Mouse (Mus musculus) right cerebral cortex, postnatal 14 days (tissue): Measurements from ENCODE around the gene Cdkl2.

Source experiments
- DNase-seq: peaks from one replicate; pipeline ENCODE4 v3.0.0; 2022

Cdkl2 gene

DNA sequence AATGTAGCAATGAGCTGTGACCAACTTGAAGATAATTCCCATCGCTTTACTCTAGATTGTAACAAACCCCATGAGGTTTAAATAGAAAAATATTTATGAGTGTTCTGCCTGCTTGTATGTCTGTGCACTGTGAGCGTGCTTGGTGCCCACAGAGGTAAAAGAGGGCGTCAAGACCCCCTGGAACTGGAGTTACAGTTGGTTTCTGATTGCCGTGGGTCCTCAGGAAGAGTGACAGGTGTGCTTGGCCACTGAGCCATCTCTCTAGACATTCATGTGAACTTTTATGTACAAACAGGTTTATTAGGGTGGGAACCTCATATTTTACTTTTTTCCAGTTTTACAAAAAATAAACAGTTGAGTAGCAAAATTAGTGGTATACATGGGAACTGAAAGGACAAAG lies at the start of gene Cdkl2:
Gene Cdkl2 (minus strand): TSS at position 101 of the 400 bp plus-strand sequence.
- DNase-seq: no peak

DNA sequence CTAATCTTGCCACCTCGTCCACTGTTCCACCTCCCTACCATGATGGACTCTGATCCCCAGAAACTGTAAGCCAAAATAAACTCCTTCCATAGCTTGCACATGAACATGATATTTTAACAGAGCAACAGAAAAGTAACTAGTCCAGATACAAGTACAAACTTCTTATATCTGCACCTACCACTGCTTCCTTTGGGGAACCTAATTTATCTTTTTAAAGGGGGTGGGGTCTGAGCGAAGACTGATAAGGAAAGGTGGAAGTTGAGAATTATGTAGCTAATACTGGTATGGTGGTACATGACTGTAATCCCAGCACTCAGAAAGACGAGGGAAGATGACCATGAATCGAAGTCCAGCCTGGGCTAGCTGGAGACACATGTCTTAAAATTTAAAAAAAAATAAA lies 43.8 kb upstream of the Cdkl2 start:
- DNase-seq: no peak

DNA sequence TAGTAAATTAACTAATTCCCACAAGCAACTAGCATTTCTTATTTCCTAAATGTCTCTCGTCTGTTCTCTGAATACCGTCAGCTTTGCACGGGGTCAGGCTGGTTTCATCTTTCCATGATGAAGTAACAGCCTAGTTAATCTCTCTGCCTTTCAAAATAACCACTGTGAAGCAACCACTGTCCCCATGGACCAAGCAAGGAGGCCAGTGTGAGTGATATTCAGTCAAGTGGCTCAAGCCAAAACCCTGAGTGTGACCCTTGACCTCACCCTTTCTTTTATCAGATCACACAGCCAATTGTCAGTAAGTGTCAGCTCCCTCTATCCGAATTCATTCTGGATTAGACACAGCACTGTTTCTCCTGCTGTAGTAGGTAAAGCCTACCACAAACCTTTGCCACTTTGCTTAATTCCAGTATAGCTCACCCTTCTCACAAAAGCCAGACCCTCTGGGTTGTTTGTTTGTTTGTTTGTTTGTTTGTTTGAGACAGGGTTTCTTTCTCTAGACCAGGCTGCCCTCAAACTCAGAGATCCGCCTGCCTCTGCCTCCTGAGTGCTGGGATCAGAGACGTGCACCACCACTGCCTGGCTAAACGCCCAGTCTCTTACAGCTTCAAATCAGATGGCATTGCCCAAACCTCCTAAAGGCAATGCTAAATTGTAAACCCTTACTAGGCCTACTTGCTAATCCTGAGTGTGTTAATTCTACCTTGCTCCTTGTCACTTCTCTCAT lies 42.3 kb upstream of the Cdkl2 start:
- no peak for DNase-seq

DNA sequence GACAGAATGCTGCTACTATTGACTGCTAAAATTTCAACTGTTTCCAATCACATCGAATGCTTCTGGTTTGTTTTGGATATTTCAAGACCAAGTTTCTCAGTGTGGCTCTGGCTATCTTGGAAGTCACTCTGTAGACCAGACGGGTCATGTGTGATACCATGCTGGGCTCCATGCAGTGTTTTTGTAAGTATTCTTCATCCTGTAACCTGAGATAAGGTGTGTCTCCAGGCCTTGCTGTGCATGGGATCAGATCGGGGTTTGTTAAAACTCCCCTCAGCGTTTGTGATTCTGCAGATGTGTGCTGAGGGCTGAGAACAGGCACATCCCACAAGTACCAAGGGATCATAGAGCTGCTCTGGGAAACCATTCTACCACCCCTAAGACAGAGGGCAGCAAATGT lies 41.6 kb upstream of the Cdkl2 start:
- no peak for DNase-seq

DNA sequence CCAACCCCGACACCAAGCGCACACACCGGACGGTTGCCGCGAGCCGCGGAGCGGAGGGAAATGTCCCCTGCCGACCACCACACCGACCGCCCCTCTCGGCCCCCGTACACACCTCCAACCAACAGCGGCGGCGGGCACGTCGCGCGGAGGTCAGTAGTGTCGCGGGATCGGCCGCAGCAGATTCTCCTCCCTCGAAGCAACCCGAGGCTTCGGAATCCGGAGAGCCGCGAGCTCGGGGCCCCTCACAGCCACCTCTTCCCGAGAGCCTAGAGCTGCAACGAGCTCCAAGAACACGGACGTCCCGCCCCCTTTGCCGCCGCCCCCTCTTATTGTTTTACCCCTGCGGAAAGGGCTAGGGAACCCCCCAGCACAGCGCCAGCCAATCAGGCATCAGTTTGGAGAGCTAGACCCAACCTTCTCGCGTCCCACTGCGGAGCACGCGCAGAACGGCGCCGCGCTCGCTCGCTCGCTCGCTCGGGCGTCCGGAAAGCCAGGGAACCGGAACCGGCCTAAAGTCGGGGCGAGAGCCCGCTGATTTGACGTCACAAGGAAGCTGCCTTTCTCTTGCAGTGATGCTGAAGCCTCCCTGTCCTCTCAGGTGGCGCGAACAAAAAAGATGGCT lies 39.8 kb upstream of the Cdkl2 start, which contains the start of gene G3bp2:
Gene G3bp2 (minus strand): TSS at position 303 of the 622 bp plus-strand sequence.
- DNase-seq: peak; percentile 95

DNA sequence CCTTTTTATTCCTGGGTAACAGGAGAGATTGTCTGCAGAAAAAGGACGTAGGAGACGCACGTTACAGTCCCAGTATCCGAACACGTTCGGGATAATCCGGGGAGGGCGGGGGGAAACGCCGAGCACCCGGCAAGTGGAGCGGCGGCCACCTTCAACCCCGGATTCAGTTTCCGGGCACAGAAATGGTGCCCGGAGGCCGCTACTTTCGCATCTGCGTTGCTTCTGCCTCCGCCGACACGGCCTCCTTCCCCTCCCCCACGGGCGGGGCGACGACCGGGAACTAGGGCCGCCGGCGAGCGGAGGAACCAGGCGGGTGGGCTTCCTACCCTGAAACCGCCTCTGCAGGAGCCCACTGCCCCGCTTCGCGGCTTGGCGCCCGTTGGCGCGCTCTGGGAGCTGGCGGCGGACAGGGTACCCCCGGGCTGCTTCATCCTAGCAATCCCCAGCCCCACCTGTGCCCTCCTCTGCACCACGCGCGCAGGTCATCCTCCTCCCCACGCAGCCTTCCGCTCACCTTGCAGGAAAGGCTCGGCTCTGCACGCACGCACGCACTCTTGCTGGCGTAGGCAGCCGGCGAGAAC lies 39.2 kb upstream of the Cdkl2 start:
- peak; percentile 72 for DNase-seq

DNA sequence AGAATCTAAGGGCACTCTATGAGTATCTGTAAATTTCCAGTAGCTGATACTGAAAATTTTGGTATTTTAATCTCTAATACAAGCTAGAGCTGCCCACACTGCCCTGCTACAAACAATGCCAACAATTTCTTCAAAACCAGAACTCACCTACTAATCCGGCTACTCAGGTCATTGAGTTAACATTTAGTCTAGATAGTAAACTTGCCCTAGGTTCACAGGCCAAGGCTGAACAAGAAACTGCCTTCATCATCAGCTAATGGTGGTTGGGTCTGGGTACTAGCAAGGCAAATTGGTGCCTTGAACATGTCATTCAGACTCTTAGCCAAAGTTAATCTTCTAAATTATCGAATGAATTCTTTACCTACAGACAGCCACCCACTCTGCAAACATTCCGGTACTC lies 37.6 kb upstream of the Cdkl2 start:
- no peak for DNase-seq

DNA sequence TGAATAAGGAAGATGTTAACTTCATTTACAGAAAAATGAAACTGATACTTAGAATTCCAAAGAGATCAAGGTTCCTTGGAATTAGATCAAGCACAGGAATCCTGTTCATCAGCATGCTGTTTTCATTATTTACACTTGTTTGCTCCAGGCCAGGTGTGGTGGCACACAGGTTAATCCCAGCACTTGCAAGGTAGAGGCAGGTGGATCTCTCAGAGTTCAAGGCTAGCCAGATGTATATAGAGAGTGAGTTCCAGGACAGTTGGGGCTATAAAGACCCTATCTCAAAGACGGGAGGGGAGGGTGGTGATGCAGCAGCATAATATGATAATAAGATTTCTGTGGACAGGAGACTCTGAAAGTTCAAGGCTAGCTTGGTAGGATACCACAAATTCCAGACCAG lies 36.7 kb upstream of the Cdkl2 start:
- DNase-seq: no peak

DNA sequence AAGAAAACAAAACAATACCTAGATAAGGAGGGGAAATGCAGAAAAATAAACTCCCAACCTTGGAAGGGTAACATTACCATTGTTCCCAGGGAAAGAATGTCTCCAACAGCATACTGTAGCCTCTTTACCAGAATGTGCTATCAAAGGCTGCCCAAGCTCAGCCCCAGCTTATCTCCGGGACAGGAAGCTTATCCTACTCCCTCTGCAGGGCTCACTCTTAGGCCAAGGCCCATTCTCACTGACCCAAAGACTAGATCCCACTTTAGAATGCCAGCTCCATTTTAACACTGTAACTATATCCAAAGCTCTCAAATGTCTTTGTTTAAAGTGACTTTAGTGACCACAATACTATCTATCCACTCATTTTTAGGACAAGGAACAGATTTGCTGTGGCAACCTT lies 35.6 kb upstream of the Cdkl2 start:
- DNase-seq: no peak

DNA sequence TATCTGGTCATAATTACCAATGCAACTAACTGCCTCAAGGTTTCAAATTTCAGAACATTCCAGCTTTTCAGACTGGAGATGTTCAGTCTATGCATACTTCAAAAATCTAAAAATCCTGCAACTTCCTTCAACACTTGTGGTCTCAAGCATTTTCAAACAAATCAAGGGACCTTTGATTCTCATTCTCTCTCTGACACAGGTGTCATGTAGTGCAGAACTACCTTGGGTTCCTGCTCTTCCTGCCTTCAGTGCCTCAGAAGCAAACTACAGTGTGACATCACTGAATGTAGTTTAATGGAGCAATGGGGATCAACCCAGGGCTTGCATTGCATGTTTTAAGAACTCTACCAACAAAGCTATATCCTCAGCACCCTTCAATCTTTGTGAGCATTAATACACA lies 35.1 kb upstream of the Cdkl2 start:
- DNase-seq: no peak

DNA sequence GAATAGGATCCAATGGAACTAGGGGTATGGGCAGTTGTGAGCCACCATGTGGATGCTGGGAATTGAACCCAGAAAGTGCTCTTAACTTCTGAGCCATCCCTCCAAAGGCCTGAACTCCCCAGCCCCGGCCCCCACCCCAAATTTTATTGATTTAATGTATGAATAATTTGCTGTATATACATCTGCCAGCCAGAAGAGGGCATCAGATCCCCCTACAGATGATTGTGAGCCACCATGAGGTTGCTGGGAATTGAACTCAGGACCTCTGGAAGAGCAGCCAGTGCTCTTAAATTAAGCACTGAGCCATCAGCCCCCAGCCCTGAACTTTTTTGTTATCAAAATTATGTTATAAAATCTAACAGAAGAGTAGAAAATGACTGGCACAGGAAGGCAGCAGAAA lies 32.6 kb upstream of the Cdkl2 start:
- no peak for DNase-seq

DNA sequence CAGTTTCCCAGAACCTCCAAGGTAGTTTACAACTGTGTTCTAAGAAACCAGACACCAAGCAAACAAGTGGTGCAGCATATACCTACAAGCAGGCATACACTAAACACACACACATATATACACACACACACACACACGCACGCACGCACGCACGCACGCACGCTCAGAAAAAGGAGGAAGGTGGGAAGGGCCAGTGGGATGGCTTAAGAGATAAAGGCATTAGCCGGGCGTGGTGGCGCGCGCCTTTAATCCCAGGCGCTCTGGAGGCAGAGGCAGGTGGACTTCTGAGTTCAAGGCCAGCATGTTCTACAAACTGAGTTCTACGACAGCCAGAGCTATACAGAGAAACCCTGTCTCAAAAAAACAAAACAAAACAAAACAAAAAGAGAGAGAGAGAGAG lies 30.4 kb upstream of the Cdkl2 start:
- DNase-seq: no peak

DNA sequence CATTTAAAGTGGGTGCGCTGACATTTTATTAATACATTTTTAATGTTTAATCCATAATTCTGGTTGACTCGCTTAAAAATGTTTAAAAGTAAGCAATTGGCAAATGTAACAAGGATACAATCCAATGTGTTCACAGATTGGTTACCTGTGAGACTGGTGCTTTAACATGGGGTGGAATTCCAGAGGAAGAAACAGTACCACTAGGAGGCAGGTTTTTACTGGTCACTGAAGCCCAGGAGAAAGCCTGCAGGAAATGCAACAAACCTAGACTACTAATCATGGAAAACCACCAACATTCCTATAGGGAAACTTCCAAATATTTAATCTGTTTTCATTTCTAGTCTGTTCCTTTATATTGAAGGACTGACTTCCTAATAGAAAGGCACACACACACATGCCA lies 19.5 kb upstream of the Cdkl2 start:
- DNase-seq: no peak

DNA sequence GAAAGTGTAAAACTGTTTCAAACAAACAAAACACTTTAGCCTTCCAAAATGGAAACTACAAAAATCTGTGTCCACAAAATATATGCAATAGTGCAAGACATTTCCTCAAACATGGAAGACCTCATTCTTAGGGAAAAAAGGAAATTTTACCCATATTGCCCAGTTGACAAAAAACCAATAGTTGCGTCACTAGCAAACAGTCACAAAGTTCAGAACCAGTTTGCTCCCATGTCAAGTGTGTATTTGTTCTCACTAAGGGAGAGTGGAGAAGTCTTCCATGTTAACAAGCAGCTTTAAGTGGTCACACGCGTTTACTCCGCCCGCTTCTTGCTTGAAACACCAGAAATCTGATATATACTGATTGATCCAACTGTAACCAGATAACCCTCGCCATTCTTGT lies 9.2 kb upstream of the Cdkl2 start:
- no peak for DNase-seq

DNA sequence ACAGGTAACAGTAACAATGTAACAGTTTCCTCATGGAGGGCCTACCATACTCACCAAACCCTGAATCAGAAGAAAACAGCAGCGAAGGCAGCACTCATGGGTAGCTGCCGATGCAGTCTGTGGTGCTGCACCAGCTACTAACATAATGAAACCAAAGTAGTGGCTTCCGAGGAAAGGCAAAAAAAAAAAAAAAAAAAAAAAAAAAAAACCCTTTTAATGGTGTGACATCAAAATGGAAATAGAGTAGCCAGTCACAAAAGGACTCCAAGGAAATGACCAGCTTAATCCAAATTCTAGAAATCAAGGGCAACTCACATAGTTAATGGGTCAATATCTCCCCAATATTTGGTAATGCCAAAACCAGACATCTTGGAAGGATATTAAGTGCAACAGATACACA lies 6.7 kb upstream of the Cdkl2 start:
- no peak for DNase-seq

DNA sequence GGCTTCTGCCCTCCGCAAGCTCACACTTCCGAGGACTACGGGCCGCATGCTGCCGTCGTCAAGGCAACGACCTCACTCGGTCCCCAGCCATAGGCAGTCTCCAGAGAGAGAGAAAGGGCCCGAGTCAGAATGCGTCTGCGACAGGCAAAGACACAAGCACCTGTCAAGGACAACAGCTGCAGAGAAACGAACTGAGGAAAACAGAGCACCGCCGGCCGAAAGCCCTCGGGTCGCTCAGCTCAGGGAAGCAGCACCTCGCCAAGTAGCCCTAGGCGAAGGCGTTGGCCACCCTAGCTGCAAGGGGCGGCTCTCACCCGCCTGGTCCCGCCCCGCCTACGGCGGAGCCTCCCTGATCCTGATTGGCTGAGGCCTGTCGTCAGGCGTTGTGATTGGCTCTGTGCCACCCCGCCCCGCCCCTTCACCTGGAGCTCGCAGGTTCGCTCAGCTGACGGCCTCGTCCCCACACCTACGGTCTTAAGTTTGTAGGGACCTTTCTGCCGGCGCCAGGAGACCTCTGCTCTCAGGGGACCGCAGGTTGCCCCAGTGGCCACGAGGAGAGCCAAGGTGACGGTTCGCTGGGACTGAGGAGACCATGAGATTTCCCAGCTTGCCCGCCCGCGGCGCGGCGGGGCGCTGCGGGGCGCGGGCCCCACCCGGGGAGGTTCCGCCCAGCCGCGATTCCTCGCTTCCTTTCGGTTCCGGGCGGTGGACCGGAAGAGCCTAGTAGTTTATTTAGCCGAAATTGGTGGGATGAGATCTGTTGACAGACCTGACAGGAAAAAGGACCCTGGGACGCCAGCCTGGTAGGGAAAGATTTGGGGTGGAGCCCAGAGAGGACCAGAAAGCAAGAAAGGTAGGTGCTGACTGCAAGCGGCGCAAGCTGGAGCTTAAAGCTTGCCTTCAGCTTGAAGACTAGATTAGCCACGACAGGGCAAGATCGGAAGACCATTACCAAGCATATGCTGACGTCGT lies 1.0 kb downstream of the Cdkl2 start:
- DNase-seq: peak; percentile 96

DNA sequence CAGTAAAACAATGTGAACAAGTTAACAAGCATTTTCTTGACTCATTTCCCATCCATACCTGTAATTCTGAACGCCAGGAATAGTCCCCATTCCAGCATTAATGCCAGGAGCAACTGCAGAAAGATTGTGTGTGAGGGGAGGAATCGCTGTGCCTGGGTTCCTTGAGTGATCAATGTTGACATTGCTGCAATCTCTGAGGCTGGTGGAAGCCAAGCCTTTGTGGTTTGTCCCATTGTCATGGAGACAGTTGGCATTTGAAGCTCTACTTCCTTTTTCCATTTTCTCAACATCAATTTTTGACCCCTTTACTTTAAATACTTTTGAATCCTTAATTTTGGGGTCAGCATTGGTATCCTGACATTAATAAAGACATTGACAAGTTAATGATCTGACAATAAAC lies 23.7 kb downstream of the Cdkl2 start:
- DNase-seq: no peak

DNA sequence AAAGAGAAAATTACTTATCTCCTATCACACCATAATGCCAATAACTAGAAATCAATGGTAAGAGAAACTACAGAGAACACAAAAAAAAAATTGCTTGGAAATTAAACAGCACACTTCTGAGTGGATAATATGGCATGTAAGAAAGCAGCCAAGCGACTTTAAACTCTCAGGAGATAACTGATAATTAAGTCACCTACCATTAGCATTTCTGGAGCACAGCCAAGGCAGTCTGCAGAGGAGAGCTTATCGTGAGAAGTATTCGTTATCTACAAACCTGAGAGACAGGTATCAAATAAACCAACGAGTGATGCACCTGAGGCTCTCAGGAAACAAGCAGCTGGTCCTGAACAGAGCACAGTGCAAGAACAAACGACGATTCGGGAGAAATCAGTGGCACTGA lies 31.9 kb downstream of the Cdkl2 start:
- no peak for DNase-seq

DNA sequence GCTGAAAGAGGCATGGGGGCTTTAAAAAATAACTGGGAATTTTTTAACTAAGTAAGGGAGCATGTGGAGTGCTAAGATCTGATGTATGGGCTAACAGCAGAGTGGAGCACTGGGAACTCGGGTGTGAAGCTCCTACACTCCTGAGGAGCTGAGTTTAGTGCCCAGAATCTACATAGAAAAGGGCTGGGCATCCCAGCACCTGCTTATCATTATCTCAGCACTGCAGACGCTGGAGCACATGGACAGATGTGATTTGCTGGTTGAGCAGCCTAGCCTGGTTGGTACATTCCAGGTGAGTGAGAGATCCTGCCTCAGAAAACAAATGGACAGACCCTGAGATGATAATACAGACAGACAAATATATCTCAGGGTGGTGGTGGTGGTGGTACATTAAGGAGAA lies 33.9 kb downstream of the Cdkl2 start:
- DNase-seq: no peak

DNA sequence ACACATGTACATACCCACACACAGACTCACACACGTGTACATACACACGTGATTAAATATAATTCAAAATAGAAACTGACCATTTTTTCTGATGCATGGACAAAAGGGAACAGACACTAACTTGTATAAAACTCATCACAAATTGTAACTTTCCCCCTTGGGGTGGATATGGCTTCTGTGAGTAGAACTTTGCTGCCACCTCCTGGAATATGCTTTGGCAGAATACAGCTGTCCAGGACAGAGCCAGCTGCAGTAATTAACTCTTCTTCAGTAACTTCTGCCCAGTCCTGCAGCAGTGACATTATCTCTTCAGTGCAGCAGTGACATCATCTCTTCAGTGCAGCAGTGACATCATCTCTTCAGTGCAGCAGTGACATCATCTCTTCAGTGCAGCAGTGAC lies 40.7 kb downstream of the Cdkl2 start:
- DNase-seq: no peak

DNA sequence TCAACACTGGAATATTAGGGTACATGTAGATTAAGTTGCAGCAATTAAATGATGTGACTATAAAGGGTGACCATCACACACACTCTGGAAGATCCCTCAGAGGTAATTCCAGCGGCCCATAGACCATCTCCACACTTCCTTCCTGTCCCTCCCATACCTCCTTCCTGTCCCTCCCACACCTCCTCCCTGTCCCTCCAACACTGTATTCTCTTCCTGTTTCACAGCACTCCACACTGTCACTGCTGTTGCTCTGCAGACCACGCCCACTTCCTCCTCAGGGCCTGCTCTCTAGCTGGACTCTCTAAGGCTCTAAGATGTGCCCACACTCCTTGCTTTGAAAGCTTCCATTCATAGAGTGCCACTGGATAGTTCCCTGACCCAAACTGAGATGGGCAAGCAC lies 42.9 kb downstream of the Cdkl2 start:
- no peak for DNase-seq

DNA sequence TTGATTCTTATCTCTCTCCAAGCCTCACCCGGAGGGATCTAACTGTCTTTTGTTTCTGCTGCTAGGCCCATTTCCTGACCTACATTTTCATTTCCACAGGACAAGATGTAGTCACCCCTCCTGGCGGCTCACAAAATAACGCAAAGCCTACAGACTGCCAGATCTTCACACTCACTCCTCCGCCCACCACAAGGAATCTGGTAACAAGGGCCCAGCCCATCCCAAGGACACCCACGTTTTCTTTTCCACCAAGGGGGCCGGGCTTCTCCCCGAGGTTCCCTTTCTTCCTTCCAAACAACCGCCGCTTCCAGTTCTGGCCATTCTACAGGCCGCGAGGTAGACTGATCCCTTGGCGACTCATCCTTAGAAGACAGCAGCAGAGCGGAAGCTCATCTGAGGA lies 49.1 kb downstream of the Cdkl2 start:
- peak; percentile 14 for DNase-seq

DNA sequence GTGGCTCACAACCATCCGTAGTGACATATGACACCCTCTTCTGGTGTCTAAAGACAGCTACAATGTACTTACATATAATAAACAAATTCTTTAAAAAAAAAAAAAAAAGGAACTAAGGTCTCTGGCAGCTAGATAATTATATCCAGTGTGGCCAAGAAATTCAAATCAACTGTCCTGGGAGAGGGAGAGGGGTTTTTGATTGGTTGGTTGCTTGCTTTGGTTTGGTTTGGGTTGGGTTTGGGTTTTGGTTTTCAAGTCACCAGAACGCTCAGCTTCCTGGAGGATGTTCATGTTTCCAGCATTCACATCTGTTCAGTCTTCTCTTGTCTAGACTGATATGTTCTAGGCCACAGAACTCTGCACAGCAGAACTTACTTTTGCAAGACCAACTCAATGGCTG lies 50.6 kb downstream of the Cdkl2 start:
- DNase-seq: no peak
